Mouse (Mus musculus): ENCODE measurements at regions not wholly inside any gene's neighbourhood (a gene's known extent, or its start where the extent isn't known, plus 50 kb on each side); places are given as distances from the start of the nearest gene placed in this dataset.

DNA sequence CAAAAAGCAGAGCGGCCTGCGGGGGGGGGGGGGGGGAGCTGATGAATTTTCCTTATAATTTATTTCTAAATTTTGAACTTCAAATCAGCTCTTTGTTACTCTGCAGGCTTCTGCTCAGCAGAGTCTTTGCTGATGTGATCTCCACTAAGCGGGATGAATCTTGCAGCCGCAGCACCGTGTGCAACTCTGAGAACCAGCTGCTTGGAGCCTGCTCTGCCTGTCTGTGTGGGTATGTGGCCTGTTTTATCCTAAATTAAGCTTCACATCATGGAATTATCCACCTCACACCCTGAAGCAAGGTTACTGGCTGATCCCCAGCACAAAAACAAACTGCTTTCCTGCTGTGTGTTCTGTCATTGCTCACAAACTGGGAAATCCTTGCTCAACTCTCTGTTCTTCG is 102.0 kb downstream of the Otud1 start:
- no peaks in the 10 kb centered on the region for H3K36me3 ChIP-seq (ENCODE audit: control insufficient read depth, insufficient read depth, low read length, poor library complexity, severe bottlenecking)

DNA sequence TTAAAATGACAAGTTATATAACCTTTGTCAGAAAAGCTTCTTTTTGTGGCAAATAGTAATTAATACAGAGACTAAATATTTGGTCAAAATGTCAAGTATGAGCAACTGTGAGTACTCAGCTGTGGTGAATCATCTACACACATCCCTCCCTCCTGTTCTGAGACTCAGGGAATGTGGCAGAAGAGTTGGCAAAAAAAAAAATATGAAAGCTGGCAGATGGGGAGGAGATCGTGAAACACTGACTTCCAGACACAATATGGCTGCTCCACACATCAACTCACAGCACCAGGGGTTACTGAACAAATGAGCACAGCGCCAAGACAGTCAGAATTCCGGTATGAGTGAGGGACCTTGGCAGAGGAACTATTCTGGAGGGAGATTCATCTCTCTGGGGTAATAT is 105.4 kb downstream of the Otud1 start:
- DNase-seq (ENCODE audit: low read depth, low spot score): no peak
- no peaks in the 10 kb centered on the region for H3K27me3 ChIP-seq (ENCODE audit: control insufficient read depth, insufficient read depth, low read length, poor library complexity, severe bottlenecking)
- H3K36me3 ChIP-seq (ENCODE audit: control insufficient read depth, insufficient read depth, low read length, poor library complexity, severe bottlenecking): no peaks in the 10 kb centered on the region

More for the DNA sequence above, 102.0 kb downstream of the Otud1 start:
- no peaks in the 10 kb centered on the region for H3K27me3 ChIP-seq (ENCODE audit: control insufficient read depth, insufficient read depth, low read length, poor library complexity, severe bottlenecking)
- no peak for DNase-seq (ENCODE audit: low read depth, low spot score)

DNA sequence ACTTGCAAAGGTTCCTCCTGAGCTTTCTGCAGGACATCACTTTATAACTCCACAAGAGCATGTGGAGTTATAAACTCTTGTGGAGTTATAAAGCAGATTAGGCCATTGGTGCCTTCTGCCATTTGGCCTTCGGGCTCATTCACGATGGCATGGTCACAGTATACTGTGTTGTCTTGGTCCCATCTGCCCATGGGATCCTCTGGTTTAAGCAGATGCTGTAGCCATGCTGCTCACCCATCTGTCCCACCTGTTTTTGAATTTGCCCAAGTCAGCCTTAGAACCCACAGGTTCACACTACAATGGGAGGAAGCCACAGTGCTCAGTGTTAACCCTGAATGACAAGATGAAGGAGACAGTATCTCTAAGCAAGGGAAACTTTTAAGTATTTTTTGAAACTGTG is 124.7 kb upstream of the Etl4 start:
- Histone ChIP-seq H3K27me3 (ENCODE audit: control insufficient read depth, insufficient read depth, low read length, poor library complexity, severe bottlenecking) (no peaks in the 10 kb centered on the region), H3K36me3 (ENCODE audit: control insufficient read depth, insufficient read depth, low read length, poor library complexity, severe bottlenecking) (no peaks in the 10 kb centered on the region)

DNA sequence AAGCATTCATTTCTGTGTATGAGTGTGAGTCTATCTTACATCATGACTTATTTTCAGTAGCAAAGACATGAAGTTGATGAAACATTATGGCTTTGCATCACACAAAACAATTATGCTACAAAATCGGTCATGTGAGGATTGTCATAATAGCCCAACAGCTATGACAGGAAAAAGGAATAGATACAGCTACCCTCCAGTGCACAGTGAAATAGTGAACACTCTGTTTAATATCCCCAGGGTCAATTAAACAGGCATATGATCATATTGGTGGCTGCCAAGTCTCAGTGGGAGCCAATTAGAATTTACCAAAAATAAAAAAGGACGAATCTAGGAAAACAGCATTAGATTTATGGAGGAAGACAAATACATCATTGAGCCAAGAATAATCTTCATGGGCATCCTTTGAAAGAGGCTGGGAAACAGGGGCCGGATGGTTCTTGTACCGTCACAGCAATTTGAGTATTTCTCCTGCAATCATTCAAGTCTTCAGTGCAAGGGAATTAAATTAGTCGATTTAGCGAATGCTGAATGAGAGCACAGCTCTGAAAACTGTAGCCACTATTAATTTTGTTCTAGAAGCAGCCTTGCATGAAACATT is 123.8 kb upstream of the Etl4 start:
- Histone ChIP-seq H3K36me3 (ENCODE audit: control insufficient read depth, insufficient read depth, low read length, poor library complexity, severe bottlenecking) (no peaks in the 10 kb centered on the region), H3K27me3 (ENCODE audit: control insufficient read depth, insufficient read depth, low read length, poor library complexity, severe bottlenecking) (no peaks in the 10 kb centered on the region)
- no peak for DNase-seq (ENCODE audit: low read depth, low spot score)

More for the DNA sequence above, 124.7 kb upstream of the Etl4 start:
- DNase-seq (ENCODE audit: low read depth, low spot score): no peak

DNA sequence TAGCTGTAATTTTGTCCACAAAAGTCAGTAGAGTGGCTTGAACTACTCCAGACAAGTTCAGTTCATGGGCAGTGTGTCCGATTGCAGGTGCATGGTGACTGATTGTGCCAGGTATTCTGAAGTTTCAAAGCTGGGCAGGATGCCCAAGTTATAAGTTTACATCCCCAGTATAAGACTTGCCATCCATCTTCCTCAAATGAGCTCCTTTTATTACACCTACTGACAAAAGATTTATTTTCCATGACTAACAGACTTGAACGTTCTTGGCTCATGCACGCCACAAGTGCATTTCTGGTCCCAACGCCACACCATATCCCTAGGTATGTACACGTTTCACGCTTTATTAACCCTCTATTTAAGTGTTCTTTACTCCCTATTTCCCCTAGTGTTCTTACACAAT is 117.4 kb upstream of the Etl4 start:
- no peaks in the 10 kb centered on the region for H3K36me3 ChIP-seq (ENCODE audit: control insufficient read depth, insufficient read depth, low read length, poor library complexity, severe bottlenecking)
- H3K27me3 ChIP-seq (ENCODE audit: control insufficient read depth, insufficient read depth, low read length, poor library complexity, severe bottlenecking): no peaks in the 10 kb centered on the region; the same call in 1 of the 2 replicates
- DNase-seq (ENCODE audit: low read depth, low spot score): no peak

DNA sequence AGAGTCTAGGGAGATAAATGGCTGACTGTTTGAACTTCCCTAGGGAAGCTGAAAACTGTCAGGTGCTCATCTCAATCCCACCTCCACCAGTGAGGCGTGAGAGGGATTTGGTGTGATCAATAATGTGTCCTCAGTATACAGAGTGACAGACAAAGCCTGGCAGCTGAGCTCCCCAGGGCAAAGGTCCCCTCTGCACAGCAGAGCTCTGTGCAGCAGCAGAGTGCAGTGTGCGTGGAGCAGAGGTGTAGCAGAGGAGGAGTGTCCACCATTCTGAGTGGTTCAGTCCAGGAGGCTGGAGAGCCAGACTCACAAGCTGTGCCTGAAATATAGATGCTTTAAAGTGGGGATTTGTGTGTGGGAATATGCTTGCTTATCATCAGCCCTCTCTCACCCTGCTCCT is 112.8 kb upstream of the Etl4 start:
- no peak for DNase-seq (ENCODE audit: low read depth, low spot score)
- Histone ChIP-seq H3K36me3 (ENCODE audit: control insufficient read depth, insufficient read depth, low read length, poor library complexity, severe bottlenecking) (no peaks in the 10 kb centered on the region), H3K27me3 (ENCODE audit: control insufficient read depth, insufficient read depth, low read length, poor library complexity, severe bottlenecking) (no peaks in the 10 kb centered on the region; the same call in 1 of the 2 replicates)
